Mouse (Mus musculus): ENCODE data around the gene Col24a1. TPM values are rescaled to one million over a fixed set of nuclear protein-coding genes. Genes with fewer than 3 reads are reported as not detected.

Gene Col24a1
- polyA plus RNA-seq, 1 experiment from 2014 or later, result 0.40 TPM

GRCm38 (mm10) chr3:145491326-145491725 is 199.1 kb downstream of the Col24a1 start:
- Histone ChIP-seq H3K27ac (ENCODE audit: low read depth, low read length) (no peak overlapping the region), H3K4me2 (replicated peaks; ENCODE audit: low read depth, low read length) (no peak overlapping the region), H3K4me1 (replicated peaks; ENCODE audit: control insufficient read depth, insufficient read depth, low read length) (no peaks in the 10 kb centered on the region), H3K27me3 (ENCODE audit: control insufficient read depth, insufficient read depth, low read length) (no peaks in the 10 kb centered on the region), H3K4me3 (ENCODE audit: low read depth, low read length) (no peak overlapping the region), H3K36me3 (ENCODE audit: control insufficient read depth, insufficient read depth, low read length) (no peaks in the 10 kb centered on the region), H3K9ac (ENCODE audit: low read depth, low read length) (no peak overlapping the region), H3K9me3 (ENCODE audit: control insufficient read depth, low read length) (no peaks in the 10 kb centered on the region)
- WGBS, result 64% methylated on average over 3 of the region's 3 CpGs
- DNase-seq (ENCODE audit: low spot score) (no peak), ATAC-seq (ENCODE audit: low FRiP score) (no peak)

GRCm38 (mm10) chr3:145498127-145498526 is 205.9 kb downstream of the Col24a1 start:
- ATAC-seq (ENCODE audit: low FRiP score), result no peak
- H3K9me3 ChIP-seq (ENCODE audit: control insufficient read depth, low read length), result no peaks in the 10 kb centered on the region

GRCm38 (mm10) chr3:145498893-145499292 is 206.6 kb downstream of the Col24a1 start:
- no peak overlapping the region for H3K4me2 ChIP-seq (replicated peaks; ENCODE audit: low read depth, low read length)
- no peaks in the 10 kb centered on the region for H3K9me3 ChIP-seq (ENCODE audit: control insufficient read depth, low read length)
- H3K9ac ChIP-seq (ENCODE audit: low read depth, low read length), result no peak overlapping the region
- no peaks in the 10 kb centered on the region for H3K4me1 ChIP-seq (replicated peaks; ENCODE audit: control insufficient read depth, insufficient read depth, low read length)
- ATAC-seq (ENCODE audit: low FRiP score) (no peak), DNase-seq (ENCODE audit: low spot score) (no peak)
- 93% methylated on average over 6 of the region's 6 CpGs for WGBS
- no peaks in the 10 kb centered on the region for H3K27me3 ChIP-seq (ENCODE audit: control insufficient read depth, insufficient read depth, low read length)
- H3K4me3 ChIP-seq (ENCODE audit: low read depth, low read length), result no peak overlapping the region
- H3K36me3 ChIP-seq (ENCODE audit: control insufficient read depth, insufficient read depth, low read length), result no peaks in the 10 kb centered on the region
- no peak overlapping the region for H3K27ac ChIP-seq (ENCODE audit: low read depth, low read length)

More at GRCm38 (mm10) chr3:145498127-145498526, 205.9 kb downstream of the Col24a1 start:
- H3K27me3 ChIP-seq (ENCODE audit: control insufficient read depth, insufficient read depth, low read length), result no peaks in the 10 kb centered on the region
- H3K4me3 ChIP-seq (ENCODE audit: low read depth, low read length), result no peak overlapping the region
- DNase-seq (ENCODE audit: low spot score), result no peak
- no peak overlapping the region for H3K4me2 ChIP-seq (replicated peaks; ENCODE audit: low read depth, low read length)
- no peaks in the 10 kb centered on the region for H3K4me1 ChIP-seq (replicated peaks; ENCODE audit: control insufficient read depth, insufficient read depth, low read length)
- no peak overlapping the region for H3K9ac ChIP-seq (ENCODE audit: low read depth, low read length)
- H3K27ac ChIP-seq (ENCODE audit: low read depth, low read length), result no peak overlapping the region
- no peaks in the 10 kb centered on the region for H3K36me3 ChIP-seq (ENCODE audit: control insufficient read depth, insufficient read depth, low read length)
- 68% methylated on average over 3 of the region's 3 CpGs for WGBS

- WGBS, result 86% methylated on average over 2 of the region's 2 CpGs
- Histone ChIP-seq H3K27me3 (ENCODE audit: control insufficient read depth, insufficient read depth, low read length) (no peaks in the 10 kb centered on the region), H3K4me2 (replicated peaks; ENCODE audit: low read depth, low read length) (no peak overlapping the region), H3K9ac (ENCODE audit: low read depth, low read length) (no peak overlapping the region), H3K27ac (ENCODE audit: low read depth, low read length) (no peak overlapping the region), H3K36me3 (ENCODE audit: control insufficient read depth, insufficient read depth, low read length) (no peaks in the 10 kb centered on the region), H3K4me3 (ENCODE audit: low read depth, low read length) (no peak overlapping the region), H3K4me1 (replicated peaks; ENCODE audit: control insufficient read depth, insufficient read depth, low read length) (no peaks in the 10 kb centered on the region), H3K9me3 (ENCODE audit: control insufficient read depth, low read length) (no peaks in the 10 kb centered on the region)
- DNase-seq (ENCODE audit: low spot score), result no peak
- no peak for ATAC-seq (ENCODE audit: low FRiP score)
Observed at GRCm38 (mm10) chr3:145504830-145505229, 212.6 kb downstream of the Col24a1 start.

GRCm38 (mm10) chr3:145508550-145508949 is 216.3 kb downstream of the Col24a1 start:
- ATAC-seq (ENCODE audit: low FRiP score) (no peak), DNase-seq (ENCODE audit: low spot score) (no peak)
- Histone ChIP-seq H3K4me3 (ENCODE audit: low read depth, low read length) (no peak overlapping the region), H3K27ac (ENCODE audit: low read depth, low read length) (no peak overlapping the region), H3K27me3 (ENCODE audit: control insufficient read depth, insufficient read depth, low read length) (no peaks in the 10 kb centered on the region), H3K9ac (ENCODE audit: low read depth, low read length) (no peak overlapping the region), H3K9me3 (ENCODE audit: control insufficient read depth, low read length) (no peaks in the 10 kb centered on the region), H3K4me1 (replicated peaks; ENCODE audit: control insufficient read depth, insufficient read depth, low read length) (no peaks in the 10 kb centered on the region), H3K4me2 (replicated peaks; ENCODE audit: low read depth, low read length) (no peak overlapping the region), H3K36me3 (ENCODE audit: control insufficient read depth, insufficient read depth, low read length) (no peaks in the 10 kb centered on the region)
- 74% methylated on average over 7 of the region's 7 CpGs for WGBS

GRCm38 (mm10) chr3:145514197-145514596 is 221.9 kb downstream of the Col24a1 start:
- H3K27ac ChIP-seq (ENCODE audit: low read depth, low read length), result no peak overlapping the region
- no peak for ATAC-seq (ENCODE audit: low FRiP score)
- H3K4me3 ChIP-seq (ENCODE audit: low read depth, low read length), result no peak overlapping the region
- no peak overlapping the region for H3K4me2 ChIP-seq (replicated peaks; ENCODE audit: low read depth, low read length)
- H3K4me1 ChIP-seq (replicated peaks; ENCODE audit: control insufficient read depth, insufficient read depth, low read length), result no peaks in the 10 kb centered on the region
- 92% methylated on average over 5 of the region's 5 CpGs for WGBS
- no peaks in the 10 kb centered on the region for H3K36me3 ChIP-seq (ENCODE audit: control insufficient read depth, insufficient read depth, low read length)
- no peak for DNase-seq (ENCODE audit: low spot score)
- no peaks in the 10 kb centered on the region for H3K9me3 ChIP-seq (ENCODE audit: control insufficient read depth, low read length)
- no peaks in the 10 kb centered on the region for H3K27me3 ChIP-seq (ENCODE audit: control insufficient read depth, insufficient read depth, low read length)
- no peak overlapping the region for H3K9ac ChIP-seq (ENCODE audit: low read depth, low read length)

GRCm38 (mm10) chr3:145521528-145522080 is 229.3 kb downstream of the Col24a1 start:
- Histone ChIP-seq H3K4me2 (replicated peaks; ENCODE audit: low read depth, low read length) (no peak overlapping the region), H3K9ac (ENCODE audit: low read depth, low read length) (0 out of 2 replicates have a peak overlapping the region, but pooled peaks have one; percentile 11), H3K4me3 (ENCODE audit: low read depth, low read length) (no peak overlapping the region), H3K27me3 (ENCODE audit: control insufficient read depth, insufficient read depth, low read length) (no peaks in the 10 kb centered on the region), H3K27ac (ENCODE audit: low read depth, low read length) (no peak overlapping the region), H3K36me3 (ENCODE audit: control insufficient read depth, insufficient read depth, low read length) (no peaks in the 10 kb centered on the region), H3K9me3 (ENCODE audit: control insufficient read depth, low read length) (no peaks in the 10 kb centered on the region), H3K4me1 (replicated peaks; ENCODE audit: control insufficient read depth, insufficient read depth, low read length) (no peaks in the 10 kb centered on the region)
- DNase-seq (ENCODE audit: low spot score), result no peak
- 66% methylated on average over 7 of the region's 7 CpGs for WGBS
- no peak for ATAC-seq (ENCODE audit: low FRiP score)

GRCm38 (mm10) chr3:145522311-145522710 is 230.0 kb downstream of the Col24a1 start:
- 88% methylated on average over 2 of the region's 2 CpGs for WGBS
- H3K27ac ChIP-seq (ENCODE audit: low read depth, low read length), result no peak overlapping the region
- no peaks in the 10 kb centered on the region for H3K4me1 ChIP-seq (replicated peaks; ENCODE audit: control insufficient read depth, insufficient read depth, low read length)
- H3K27me3 ChIP-seq (ENCODE audit: control insufficient read depth, insufficient read depth, low read length), result no peaks in the 10 kb centered on the region
- H3K36me3 ChIP-seq (ENCODE audit: control insufficient read depth, insufficient read depth, low read length), result no peaks in the 10 kb centered on the region
- DNase-seq (ENCODE audit: low spot score) (no peak), ATAC-seq (ENCODE audit: low FRiP score) (no peak)
- H3K9me3 ChIP-seq (ENCODE audit: control insufficient read depth, low read length), result no peaks in the 10 kb centered on the region
- no peak overlapping the region for H3K9ac ChIP-seq (ENCODE audit: low read depth, low read length)
- no peak overlapping the region for H3K4me3 ChIP-seq (ENCODE audit: low read depth, low read length)
- H3K4me2 ChIP-seq (replicated peaks; ENCODE audit: low read depth, low read length), result no peak overlapping the region

GRCm38 (mm10) chr3:145525266-145525665 is 233.0 kb downstream of the Col24a1 start:
- WGBS, result 72% methylated on average over 4 of the region's 4 CpGs
- ATAC-seq (ENCODE audit: low FRiP score), result no peak
- Histone ChIP-seq H3K4me3 (ENCODE audit: low read depth, low read length) (no peak overlapping the region), H3K9ac (ENCODE audit: low read depth, low read length) (no peak overlapping the region), H3K27me3 (ENCODE audit: control insufficient read depth, insufficient read depth, low read length) (no peaks in the 10 kb centered on the region), H3K4me1 (replicated peaks; ENCODE audit: control insufficient read depth, insufficient read depth, low read length) (no peaks in the 10 kb centered on the region), H3K36me3 (ENCODE audit: control insufficient read depth, insufficient read depth, low read length) (no peaks in the 10 kb centered on the region), H3K9me3 (ENCODE audit: control insufficient read depth, low read length) (no peaks in the 10 kb centered on the region), H3K4me2 (replicated peaks; ENCODE audit: low read depth, low read length) (no peak overlapping the region), H3K27ac (ENCODE audit: low read depth, low read length) (no peak overlapping the region)
- DNase-seq (ENCODE audit: low spot score), result peak; percentile 6
